Mouse (Mus musculus): ENCODE results near the gene Dnajc11.
A peak's percentile ranks its signal among the peaks of the same experiment; 100 is the strongest.

Gene Dnajc11

DNA sequence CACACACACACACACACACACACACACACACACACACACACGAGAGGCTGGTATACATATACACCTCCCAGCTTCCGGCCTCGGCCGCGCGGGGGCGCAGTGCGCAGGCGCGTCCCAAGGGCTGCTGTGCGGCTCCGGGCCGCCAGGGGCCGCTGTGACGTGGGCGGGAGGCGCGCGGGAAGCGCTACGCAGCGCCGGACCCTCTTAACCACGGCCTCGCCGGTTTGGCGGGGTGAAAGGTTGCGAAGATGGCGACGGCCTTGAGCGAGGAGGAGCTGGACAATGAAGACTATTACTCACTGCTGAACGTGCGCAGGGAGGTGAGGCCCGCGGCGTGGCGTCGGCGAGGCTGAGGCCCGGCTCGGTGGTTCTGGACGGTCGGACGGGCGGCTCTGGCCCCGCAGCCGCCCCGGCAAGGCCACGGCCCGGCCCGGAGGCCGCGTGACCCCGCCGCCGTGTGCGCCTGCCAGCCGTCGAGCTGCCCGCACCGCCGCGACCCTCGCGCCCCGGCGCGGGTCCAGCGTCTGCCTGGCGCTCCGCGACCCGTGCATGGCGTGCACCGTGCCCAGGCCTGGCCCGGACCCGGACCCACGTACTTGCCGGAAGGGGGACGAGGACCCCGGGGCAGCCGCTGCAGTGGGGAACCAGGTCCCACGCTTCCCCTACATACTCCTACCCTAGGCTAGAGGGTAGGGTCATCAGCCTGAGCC lies at the start of gene Dnajc11:
Dnajc11 (plus strand) TSS at position 187 of the 710 bp plus-strand sequence.
- DNase-seq (ENCODE audit: low spot score), result peak; percentile 93

- DNase-seq (ENCODE audit: low spot score), result no peak
These were observed 40.2 kb upstream of the Dnajc11 start for GRCm38 (mm10) chr4:151893241-151893640.

DNA sequence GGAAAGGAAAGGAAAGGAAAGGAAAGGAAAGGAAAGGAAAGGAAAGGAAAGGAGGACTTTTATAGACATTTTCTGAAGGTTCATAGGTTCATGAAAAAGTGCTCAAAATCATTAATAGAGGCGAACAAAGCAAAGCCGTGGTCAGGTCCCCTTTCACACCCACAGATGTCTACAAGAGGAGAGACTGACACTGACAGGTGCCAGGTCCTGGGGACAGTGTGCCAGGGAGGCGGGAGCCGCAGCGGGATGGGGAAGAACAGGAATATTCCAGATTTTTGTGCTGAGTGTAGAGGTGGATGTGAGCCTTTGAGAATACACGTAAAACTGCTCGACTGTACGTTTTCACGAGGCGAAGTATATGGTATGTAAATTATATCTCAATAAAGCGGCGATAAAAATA lies 38.6 kb upstream of the Dnajc11 start:
- no peak for DNase-seq (ENCODE audit: low spot score)

DNA sequence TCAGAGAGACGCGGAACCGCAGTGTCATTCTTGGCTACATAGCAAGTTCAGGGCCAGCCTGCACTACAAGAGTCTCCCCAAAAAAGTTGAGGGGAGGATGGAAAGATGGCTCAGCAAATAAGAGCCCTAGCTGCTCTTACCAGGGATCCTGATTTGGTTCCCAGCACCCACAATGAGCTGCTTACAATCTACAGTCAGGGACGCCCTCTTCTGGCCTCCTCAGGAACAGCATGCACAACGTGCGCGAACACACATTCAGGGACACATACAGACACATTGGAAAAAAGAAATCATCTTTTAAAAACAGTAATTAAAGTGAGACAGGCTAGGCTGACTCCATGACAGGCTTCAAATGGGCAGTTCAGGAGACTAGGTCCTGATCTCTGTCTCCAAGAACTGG lies 37.9 kb upstream of the Dnajc11 start:
- DNase-seq (ENCODE audit: low spot score), result no peak

- DNase-seq (ENCODE audit: low spot score), result no peak
These were observed 36.3 kb upstream of the Dnajc11 start for GRCm38 (mm10) chr4:151897069-151897617.

DNA sequence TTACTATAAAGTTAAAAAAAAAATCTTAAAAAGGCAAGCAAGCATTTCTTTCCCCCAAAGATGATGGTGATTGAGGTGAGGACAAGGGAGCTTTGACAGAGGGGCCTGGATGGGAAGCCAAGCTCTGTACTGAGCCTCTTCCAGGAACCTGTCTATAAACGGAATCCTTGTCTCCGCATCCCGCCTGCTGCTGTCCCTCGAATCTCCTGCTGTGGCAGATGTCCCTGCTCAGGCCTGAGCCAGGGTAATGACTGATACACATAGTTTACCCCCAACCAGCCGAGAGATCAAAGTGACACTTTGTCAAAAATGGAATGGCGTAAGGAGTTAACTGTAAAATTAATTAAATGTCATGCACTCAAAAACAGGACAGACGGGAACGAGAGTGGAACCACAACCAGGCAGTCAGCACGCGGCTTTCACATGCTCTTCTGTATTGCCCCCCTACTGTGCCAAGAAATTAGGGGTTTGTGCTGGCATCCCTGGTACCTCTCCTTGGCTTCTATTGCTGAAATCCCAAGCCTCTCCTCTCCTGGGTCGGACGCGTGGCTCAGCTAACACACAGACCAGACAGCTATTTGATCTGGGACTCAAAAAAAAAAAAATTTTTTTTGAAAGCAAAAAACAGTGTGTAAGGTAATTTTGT lies 34.8 kb upstream of the Dnajc11 start:
- DNase-seq (ENCODE audit: low spot score), result no peak

- DNase-seq (ENCODE audit: low spot score), result no peak
These were observed 33.6 kb upstream of the Dnajc11 start for GRCm38 (mm10) chr4:151899707-151900384.

GRCm38 (mm10) chr4:151900735-151901134 lies 32.8 kb upstream of the Dnajc11 start:
- no peak for DNase-seq (ENCODE audit: low spot score)

- no peak for DNase-seq (ENCODE audit: low spot score)
These were observed 32.1 kb upstream of the Dnajc11 start for GRCm38 (mm10) chr4:151901422-151901821.

DNA sequence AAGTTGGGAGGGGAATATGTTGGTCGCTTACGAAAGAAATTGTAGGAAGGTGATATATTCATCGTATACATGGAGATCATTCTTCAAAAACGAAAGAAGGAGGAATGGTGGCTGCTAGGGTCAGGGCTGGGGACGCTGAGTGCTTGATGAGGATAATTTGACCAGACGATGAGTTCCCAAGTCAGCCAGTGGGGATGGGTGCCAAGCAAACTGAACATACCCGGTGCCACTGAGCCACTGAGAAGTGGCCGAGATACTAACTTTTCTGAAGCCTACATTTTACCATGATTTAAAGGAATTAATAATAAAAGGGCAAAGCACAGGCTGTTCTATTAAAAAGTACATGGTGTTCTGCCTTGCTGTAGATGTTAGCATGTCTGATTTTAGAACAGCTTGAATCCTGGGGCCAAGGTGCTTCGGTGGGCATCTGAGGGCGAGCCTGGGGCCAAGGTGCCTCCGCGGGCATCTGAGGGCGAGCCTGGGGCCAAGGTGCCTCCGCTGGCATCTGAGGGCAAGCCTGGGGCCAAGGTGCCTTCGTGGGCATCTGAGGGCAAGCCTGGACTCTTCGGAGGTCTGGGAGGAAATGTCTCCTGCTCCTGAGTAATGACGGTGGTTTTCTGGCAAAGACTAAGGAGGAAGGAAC lies 31.3 kb upstream of the Dnajc11 start:
- no peak for DNase-seq (ENCODE audit: low spot score)

DNA sequence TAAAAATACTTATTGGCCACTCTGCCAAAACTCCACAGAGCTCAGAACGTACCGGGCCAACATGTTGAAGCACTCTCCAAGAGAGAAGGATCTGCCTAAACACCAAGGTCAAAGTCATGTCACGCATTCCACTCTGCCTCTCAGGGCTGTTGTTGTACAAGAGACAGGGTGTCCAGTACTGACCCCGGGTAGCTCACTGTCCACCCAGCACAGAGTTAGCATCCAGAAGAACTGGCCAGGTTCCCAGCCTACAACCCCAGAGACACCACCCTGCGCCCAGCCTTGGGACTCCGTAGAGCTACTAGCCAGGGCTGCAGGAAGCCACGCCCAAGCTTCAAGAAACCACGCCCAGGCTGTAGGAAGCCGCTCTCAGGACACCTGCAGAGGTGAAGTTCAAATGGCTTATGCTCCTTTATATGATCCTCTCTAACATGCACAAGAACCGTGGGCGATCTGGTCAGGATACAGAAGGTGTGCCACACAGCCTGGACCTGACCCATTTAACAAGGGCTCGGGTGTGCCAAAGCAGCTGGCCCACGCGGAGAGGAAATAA lies 30.7 kb upstream of the Dnajc11 start:
- no peak for DNase-seq (ENCODE audit: low spot score)

DNA sequence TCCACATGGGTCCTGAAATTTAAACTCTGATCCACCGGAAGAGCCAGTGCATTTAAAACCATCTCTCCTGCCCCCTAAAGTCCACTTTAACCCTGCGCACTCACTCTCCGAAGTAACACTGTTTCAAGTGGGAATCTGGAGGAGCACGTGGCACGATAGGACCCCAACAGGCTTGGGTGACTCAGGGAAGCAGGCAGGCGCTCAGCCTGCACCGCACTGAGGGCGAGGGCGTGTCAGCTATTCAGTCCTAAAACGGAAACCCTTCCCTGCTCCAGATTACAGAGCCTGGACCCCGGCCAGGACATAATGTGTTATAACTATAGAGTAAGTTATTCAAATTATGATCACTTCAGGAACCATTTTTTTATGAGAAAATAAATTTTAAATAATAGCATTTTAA lies 29.4 kb upstream of the Dnajc11 start:
- peak; percentile 24 for DNase-seq (ENCODE audit: low spot score)

DNA sequence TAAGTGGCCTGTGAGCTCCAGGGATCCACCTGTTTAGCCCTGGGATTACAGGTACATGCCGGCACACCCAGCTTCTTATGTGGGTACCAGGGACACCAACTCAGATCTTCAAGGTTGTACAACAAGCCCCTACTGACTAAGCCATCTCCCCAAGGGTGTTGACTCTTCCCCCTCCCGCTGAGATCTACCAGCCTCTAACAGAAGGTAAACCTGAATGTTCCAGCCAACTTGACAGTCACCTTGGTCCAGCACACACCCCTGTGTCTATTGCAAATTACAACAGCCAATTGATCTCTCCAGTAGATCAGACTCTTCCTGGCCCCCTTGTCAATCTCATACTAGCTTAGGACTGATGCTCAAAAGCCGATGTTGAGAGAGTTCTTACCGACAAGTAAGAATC lies 27.9 kb upstream of the Dnajc11 start:
- DNase-seq (ENCODE audit: low spot score), result no peak

DNA sequence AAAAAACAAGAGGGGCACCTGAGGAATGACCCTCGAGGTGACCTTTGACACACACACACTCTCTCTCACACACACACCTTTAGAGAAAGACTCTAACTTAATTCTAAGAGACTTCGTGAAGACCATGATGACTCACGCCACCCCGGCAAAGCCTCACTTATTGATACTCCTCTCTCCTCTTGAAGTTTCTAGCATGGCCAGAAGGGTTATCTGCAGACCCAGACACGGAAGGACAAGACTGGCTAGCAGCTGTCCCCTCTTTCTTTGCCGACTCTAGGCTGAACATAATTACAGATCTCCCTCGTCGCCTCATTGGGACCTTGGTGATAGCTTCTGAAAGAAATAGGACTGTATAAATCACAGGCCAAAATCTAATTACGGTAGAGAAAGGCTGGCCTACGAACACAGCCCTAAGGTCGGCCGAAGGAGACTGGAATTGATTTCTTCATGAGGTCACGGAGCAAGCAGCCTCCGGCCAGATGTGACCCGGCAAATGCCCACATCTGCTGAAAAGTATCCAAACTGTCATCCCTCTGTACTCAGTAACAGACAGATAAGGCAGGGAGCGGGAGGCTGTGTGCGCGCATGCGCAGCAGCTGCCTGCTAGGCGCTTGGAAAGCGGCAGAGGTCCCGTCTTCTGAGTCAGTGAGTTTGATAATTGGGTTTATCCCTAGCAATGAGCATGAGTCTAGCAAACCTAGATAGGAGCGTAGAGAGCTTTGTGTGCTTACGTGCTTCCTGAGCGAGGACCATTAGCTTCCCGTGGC lies 25.7 kb upstream of the Dnajc11 start:
- DNase-seq (ENCODE audit: low spot score), result peak; percentile 86

DNA sequence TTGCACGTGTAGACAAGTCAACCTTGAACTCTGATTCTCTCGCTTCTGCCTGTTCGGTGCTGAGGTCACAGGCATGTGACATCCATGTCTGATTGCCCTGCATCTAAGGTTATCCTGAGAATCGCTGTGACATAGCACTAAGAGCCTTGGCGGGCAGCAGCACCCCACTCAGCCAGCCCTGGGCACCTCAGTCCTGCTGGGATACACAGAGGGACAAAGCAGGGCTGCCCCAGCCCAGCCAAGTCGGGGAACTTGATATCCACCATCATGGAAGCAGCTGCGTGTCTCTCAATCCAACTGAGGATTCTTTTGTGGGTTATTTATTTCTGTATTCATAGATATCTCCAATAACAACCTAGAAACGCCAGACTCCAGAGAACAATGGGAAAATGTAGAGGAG lies 24.7 kb upstream of the Dnajc11 start:
- DNase-seq (ENCODE audit: low spot score), result no peak

- DNase-seq (ENCODE audit: low spot score), result no peak
These were observed 17.2 kb upstream of the Dnajc11 start for GRCm38 (mm10) chr4:151916271-151916670.

DNA sequence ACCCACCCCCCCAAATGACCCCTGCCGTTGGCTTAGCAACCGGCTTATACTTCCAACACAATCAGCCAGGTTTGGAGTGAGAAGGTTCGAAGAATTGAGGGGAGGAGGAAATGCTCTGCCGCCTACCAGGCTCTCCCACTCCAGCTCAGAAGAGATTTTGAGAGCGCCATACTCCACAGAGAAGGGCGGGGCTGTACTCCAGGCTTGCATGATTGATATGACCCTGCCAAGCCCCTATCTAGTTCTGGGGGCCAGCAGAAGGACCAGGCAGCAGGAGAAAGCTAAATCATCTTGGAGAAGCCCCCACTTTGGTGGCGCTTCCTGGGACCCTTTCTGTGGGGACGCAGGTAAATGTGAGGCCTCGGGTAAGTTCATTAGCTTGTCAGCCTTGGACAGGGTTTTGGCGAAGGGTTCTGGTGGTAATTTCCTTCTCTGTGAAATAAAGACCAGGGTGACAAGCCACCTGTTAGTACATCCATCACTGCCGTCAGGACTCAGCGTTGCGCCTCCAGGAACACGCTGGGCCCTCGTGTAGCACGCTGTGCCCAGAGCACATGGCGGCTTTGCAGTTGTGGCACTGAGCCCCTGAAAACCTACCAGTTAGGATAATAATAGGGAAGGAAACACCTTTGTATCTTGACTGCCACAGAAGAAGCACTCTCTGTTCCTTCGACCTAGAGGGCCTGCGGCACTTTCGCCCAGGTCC lies 14.2 kb upstream of the Dnajc11 start:
- no peak for DNase-seq (ENCODE audit: low spot score)

DNA sequence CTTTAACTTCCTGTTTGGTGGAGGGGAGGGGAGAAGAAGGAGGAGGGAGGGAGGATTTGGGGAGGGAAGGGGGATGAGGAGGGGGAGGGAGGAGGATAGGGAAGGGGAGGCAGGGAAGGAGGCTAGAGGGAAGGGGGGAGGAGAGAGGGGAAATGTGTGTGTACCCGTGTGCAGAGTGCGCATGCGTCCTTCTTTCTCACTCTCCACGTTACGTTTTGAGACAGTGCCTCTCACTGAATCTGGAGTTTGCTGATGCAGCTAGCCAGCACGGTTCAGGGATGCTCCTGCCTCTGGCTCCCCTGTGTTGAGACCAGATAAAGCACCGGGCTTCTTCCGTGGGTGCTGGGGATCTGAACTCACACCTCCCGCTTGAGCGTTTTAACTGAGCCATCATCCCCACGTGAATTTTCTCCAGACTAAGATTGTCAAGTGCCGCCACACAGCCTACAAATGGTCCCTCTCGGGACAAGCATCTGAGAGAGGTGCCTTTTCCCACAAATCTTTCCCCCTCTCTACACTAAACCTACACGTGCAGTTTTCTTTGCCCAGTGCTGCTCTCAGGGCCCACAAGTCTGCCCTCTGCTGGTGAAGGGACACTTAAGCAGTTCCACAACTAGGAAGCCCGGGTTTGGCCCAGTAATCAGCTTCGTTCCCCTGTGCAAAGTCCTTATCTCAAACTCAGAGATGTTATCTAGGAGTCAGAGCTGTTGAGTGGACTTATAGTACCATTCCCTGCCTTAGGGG lies 13.4 kb upstream of the Dnajc11 start:
- DNase-seq (ENCODE audit: low spot score), result no peak

DNA sequence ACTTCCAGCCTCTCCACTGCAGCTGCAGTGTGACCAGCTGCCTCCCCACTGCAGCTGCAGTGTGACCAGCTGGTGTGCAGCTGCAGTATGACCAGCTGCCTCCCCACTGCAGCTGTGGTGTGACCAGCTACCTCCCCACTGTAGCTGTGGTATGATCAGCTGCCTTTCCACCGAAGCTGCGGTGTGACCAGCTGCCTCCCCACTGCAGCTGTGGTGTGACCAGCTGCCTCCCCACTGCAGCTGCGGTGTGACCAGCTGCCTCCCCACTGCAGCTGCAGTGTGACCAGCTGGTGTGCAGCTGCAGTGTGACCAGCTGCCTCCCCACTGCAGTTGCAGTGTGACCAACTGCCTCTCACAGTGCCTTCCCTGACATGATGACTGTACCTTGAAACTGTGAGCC lies 11.4 kb upstream of the Dnajc11 start:
- DNase-seq (ENCODE audit: low spot score), result no peak

Measured in MN1 (cell line).